Mouse (Mus musculus): ENCODE results near the gene Emsy. TPM values are rescaled to one million over a fixed set of nuclear protein-coding genes. Genes with fewer than 3 reads are reported as not detected.

Emsy gene
- polyA plus RNA-seq, 1 experiment from 2014 or later, result 3.7 TPM

DNA sequence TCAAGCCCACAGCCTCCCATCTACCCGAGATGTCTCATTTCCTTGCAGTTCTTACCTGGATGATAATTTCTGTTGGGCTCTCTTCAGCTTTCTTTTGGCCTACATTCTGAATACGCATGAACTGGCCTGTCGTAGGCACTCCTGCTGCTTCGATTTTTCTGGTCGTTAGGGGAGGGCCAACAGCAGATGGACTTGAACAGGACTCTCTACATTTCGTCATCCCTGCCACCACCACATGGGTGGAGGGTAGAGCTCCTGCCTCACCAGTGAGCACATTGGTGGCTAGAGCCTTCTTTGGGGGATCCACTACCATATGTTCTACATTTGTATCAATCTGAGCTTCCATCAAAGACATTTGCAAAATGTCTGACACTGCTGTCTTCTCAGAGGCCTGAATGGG is 63.3 kb downstream of the Emsy start:
- no peaks in the 10 kb centered on the region for H3K4me1 ChIP-seq (ENCODE audit: insufficient read depth)
- H3K27me3 ChIP-seq (ENCODE audit: insufficient read depth, low read length), result no peaks in the 10 kb centered on the region
- H3K4me3 ChIP-seq (ENCODE audit: low read depth, low read length), result no peak overlapping the region
- TF ChIP-seq EP300 (IDR thresholded peaks at IDR 0.05; ENCODE audit: low read depth) (no peak), CTCF (IDR thresholded peaks at IDR 0.05; ENCODE audit: low read depth) (no peak)
- DNase-seq (no peak), ATAC-seq (no peak)
- no peaks in the 10 kb centered on the region for H3K9me3 ChIP-seq (ENCODE audit: low read length)
- no peak overlapping the region for H3K4me2 ChIP-seq (ENCODE audit: low read depth, low read length)
- peaks cover 51% of the 10 kb centered on the region for H3K36me3 ChIP-seq (replicated peaks; ENCODE audit: insufficient read depth, low read length)
- no peak overlapping the region for H3K27ac ChIP-seq (ENCODE audit: low read depth)
- no peak overlapping the region for H3K9ac ChIP-seq (replicated peaks)
- 88% methylated on average over 6 of the region's 6 CpGs for WGBS (ENCODE audit: insufficient replicate concordance)

DNA sequence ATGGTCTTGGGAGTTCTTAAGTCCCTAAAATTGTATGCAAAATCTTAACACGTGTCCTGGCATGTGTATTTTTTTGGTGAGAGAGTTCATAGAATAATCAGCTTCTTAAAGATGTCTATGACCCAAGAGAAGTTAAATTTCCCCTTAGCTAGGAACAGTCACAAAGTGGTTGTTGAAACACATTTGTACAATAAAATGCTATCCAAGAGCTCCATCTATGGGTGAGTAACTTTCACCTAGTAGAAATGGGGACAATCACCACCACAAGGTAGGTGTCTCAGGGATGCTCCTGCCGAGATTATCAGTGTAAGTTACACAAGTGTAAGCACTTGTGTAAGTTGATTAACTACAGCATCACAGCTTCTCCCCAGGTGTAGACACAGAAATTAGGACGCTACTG is 67.6 kb downstream of the Emsy start:
- Histone ChIP-seq H3K27ac (ENCODE audit: low read depth) (no peak overlapping the region), H3K9ac (replicated peaks) (no peak overlapping the region), H3K4me2 (ENCODE audit: low read depth, low read length) (no peak overlapping the region), H3K4me3 (ENCODE audit: low read depth, low read length) (no peak overlapping the region), H3K27me3 (ENCODE audit: insufficient read depth, low read length) (no peaks in the 10 kb centered on the region), H3K4me1 (ENCODE audit: insufficient read depth) (no peaks in the 10 kb centered on the region), H3K9me3 (ENCODE audit: low read length) (no peaks in the 10 kb centered on the region), H3K36me3 (replicated peaks; ENCODE audit: insufficient read depth, low read length) (peaks cover 18% of the 10 kb centered on the region)
- no peak for ATAC-seq
- TF ChIP-seq CTCF (IDR thresholded peaks at IDR 0.05; ENCODE audit: low read depth) (peak; percentile 53), EP300 (IDR thresholded peaks at IDR 0.05; ENCODE audit: low read depth) (no peak)
- WGBS (ENCODE audit: insufficient replicate concordance), result 70% methylated on average over 3 of the region's 3 CpGs
- DNase-seq, result no peak

DNA sequence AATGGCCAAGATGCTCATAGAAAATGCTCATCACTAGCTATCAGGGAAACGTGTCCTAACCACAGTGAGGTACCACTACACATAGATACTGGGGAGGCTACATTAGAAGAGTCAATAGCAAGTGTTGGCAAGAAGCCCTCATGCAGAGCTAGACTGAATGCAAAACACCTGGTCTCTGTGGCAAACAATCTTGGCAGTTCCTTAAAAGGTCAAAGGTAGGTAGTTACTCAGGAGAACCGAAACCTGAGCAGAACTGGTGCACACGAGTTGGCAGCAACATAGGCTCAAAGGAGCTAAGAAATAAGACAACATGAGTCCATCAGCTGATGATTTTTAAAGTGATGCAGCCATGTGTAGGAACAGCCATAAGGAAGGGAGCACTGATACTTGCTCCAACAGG is 70.3 kb downstream of the Emsy start:
- H3K4me3 ChIP-seq (ENCODE audit: low read depth, low read length), result no peak overlapping the region
- H3K27me3 ChIP-seq (ENCODE audit: insufficient read depth, low read length), result no peaks in the 10 kb centered on the region
- DNase-seq (no peak), ATAC-seq (no peak)
- H3K27ac ChIP-seq (ENCODE audit: low read depth), result no peak overlapping the region
- no peak overlapping the region for H3K9ac ChIP-seq (replicated peaks)
- H3K9me3 ChIP-seq (ENCODE audit: low read length), result no peaks in the 10 kb centered on the region
- TF ChIP-seq EP300 (IDR thresholded peaks at IDR 0.05; ENCODE audit: low read depth) (no peak), CTCF (IDR thresholded peaks at IDR 0.05; ENCODE audit: low read depth) (no peak)
- H3K4me2 ChIP-seq (ENCODE audit: low read depth, low read length), result no peak overlapping the region
- peaks cover 5% of the 10 kb centered on the region; the same call in 1 of the 2 replicates for H3K36me3 ChIP-seq (replicated peaks; ENCODE audit: insufficient read depth, low read length)
- WGBS (ENCODE audit: insufficient replicate concordance), result 76% methylated on average over 3 of the region's 3 CpGs
- no peaks in the 10 kb centered on the region for H3K4me1 ChIP-seq (ENCODE audit: insufficient read depth)

DNA sequence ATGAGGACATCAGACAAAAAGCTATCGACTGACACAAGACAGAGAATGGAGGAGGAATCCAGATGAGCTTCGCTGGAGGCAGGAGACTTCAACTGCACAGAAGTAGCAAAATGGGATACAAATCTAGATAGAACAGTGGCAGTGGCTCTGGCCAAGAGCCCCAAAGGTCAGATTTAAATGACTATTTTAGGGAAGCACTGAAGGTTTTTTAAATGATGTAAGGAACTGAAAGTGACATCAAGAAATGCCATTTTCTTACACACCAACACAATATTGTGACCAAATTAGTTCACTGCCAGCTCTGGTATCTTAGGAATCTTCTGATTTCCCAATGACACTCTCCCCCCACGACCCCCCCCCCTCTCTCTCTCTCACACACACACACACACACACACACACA is 72.0 kb downstream of the Emsy start:
- WGBS (ENCODE audit: insufficient replicate concordance), result 67% methylated on average over 3 of the region's 3 CpGs

DNA sequence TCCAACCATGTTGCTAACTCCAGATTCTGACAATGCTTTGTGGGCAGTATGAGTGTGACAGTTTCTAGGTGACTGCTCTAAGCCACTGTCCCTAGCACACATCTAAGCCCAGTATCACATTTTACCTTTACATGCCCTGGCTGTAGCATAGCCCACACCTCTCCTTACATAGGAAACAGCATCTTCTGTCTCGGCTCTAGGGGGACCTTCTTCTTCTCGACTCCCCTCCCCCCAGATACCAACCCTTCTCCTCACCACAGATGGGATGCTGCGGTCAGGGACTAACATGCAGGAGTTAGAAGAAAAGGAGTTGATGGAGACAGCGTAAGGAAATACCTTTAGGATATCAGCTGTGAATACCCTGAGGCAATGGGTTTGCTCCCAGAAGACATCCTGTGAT is 75.3 kb downstream of the Emsy start:
- no peaks in the 10 kb centered on the region for H3K27me3 ChIP-seq (ENCODE audit: insufficient read depth, low read length)
- no peak overlapping the region for H3K27ac ChIP-seq (ENCODE audit: low read depth)
- DNase-seq, result no peak
- no peak for ATAC-seq
- H3K9ac ChIP-seq (replicated peaks), result no peak overlapping the region
- 78% methylated on average over 4 of the region's 4 CpGs for WGBS (ENCODE audit: insufficient replicate concordance)
- no peaks in the 10 kb centered on the region for H3K36me3 ChIP-seq (replicated peaks; ENCODE audit: insufficient read depth, low read length)
- H3K9me3 ChIP-seq (ENCODE audit: low read length), result no peaks in the 10 kb centered on the region
- no peaks in the 10 kb centered on the region for H3K4me1 ChIP-seq (ENCODE audit: insufficient read depth)
- H3K4me2 ChIP-seq (ENCODE audit: low read depth, low read length), result no peak overlapping the region
- no peak overlapping the region for H3K4me3 ChIP-seq (ENCODE audit: low read depth, low read length)
- TF ChIP-seq CTCF (IDR thresholded peaks at IDR 0.05; ENCODE audit: low read depth), result no peak
- no peak for TF ChIP-seq EP300 (IDR thresholded peaks at IDR 0.05; ENCODE audit: low read depth)

More for the DNA sequence above, 72.0 kb downstream of the Emsy start:
- Histone ChIP-seq H3K9ac (replicated peaks) (no peak overlapping the region), H3K27ac (ENCODE audit: low read depth) (no peak overlapping the region), H3K4me2 (ENCODE audit: low read depth, low read length) (no peak overlapping the region), H3K9me3 (ENCODE audit: low read length) (no peaks in the 10 kb centered on the region), H3K27me3 (ENCODE audit: insufficient read depth, low read length) (no peaks in the 10 kb centered on the region), H3K4me3 (ENCODE audit: low read depth, low read length) (no peak overlapping the region), H3K36me3 (replicated peaks; ENCODE audit: insufficient read depth, low read length) (no peaks in the 10 kb centered on the region), H3K4me1 (ENCODE audit: insufficient read depth) (no peaks in the 10 kb centered on the region)
- TF ChIP-seq CTCF (IDR thresholded peaks at IDR 0.05; ENCODE audit: low read depth) (no peak), EP300 (IDR thresholded peaks at IDR 0.05; ENCODE audit: low read depth) (no peak)
- ATAC-seq, result no peak
- no peak for DNase-seq

DNA sequence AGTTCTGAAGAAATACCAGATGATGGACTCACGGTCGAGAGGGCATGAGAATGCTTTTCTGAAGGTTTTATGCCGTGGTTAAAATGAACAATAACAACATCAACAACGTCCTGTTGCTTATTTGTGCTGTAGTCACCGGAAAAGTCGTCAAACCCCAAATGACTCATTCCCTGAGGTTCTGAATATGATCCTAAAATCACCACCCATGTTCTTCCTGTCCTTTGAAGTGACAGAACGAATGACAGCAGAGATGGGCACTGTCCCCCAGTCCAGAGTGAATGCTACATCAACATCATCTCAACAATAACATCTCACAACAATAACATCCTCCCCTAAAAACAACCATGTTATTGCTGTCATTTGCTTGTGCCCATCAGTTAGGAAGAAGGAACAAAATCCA is 76.1 kb downstream of the Emsy start:
- Histone ChIP-seq H3K4me3 (ENCODE audit: low read depth, low read length) (no peak overlapping the region), H3K9me3 (ENCODE audit: low read length) (no peaks in the 10 kb centered on the region), H3K27ac (ENCODE audit: low read depth) (no peak overlapping the region), H3K9ac (replicated peaks) (no peak overlapping the region), H3K4me1 (ENCODE audit: insufficient read depth) (no peaks in the 10 kb centered on the region), H3K36me3 (replicated peaks; ENCODE audit: insufficient read depth, low read length) (no peaks in the 10 kb centered on the region), H3K4me2 (ENCODE audit: low read depth, low read length) (no peak overlapping the region), H3K27me3 (ENCODE audit: insufficient read depth, low read length) (no peaks in the 10 kb centered on the region)
- WGBS (ENCODE audit: insufficient replicate concordance), result 59% methylated on average over 7 of the region's 7 CpGs
- DNase-seq, result no peak
- ATAC-seq, result no peak
- TF ChIP-seq EP300 (IDR thresholded peaks at IDR 0.05; ENCODE audit: low read depth), result no peak
- no peak for TF ChIP-seq CTCF (IDR thresholded peaks at IDR 0.05; ENCODE audit: low read depth)

DNA sequence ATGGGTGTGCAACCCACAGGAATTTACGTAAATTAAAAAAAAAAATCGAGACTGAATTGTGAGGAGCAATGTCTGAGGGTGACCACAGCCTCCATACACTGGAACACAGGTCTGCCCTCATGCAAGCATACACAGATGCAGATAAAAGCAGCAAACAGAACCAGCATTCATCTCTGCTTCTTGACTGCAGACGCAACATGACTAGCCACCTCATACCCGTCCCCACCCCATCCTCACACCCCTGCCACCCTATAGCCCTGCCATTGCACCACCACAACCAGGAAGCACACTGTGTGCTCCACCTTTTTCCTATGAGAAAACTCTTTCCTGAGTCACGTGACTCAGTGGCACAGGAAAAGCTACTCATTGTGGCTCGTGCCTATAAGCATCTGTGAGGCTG is 76.9 kb downstream of the Emsy start:
- ATAC-seq (no peak), DNase-seq (no peak)
- Histone ChIP-seq H3K9ac (replicated peaks) (no peak overlapping the region), H3K9me3 (ENCODE audit: low read length) (no peaks in the 10 kb centered on the region), H3K36me3 (replicated peaks; ENCODE audit: insufficient read depth, low read length) (no peaks in the 10 kb centered on the region), H3K27ac (ENCODE audit: low read depth) (no peak overlapping the region), H3K4me1 (ENCODE audit: insufficient read depth) (no peaks in the 10 kb centered on the region), H3K4me3 (ENCODE audit: low read depth, low read length) (no peak overlapping the region), H3K4me2 (ENCODE audit: low read depth, low read length) (no peak overlapping the region), H3K27me3 (ENCODE audit: insufficient read depth, low read length) (no peaks in the 10 kb centered on the region)
- TF ChIP-seq EP300 (IDR thresholded peaks at IDR 0.05; ENCODE audit: low read depth) (no peak), CTCF (IDR thresholded peaks at IDR 0.05; ENCODE audit: low read depth) (no peak)
- WGBS (ENCODE audit: insufficient replicate concordance), result 55% methylated on average over 6 of the region's 6 CpGs
